Mouse (Mus musculus): Measurements from ENCODE around the gene Hsd17b2. TPM values are rescaled to one million over a fixed set of nuclear protein-coding genes. Genes with fewer than 3 reads are reported as not detected.

The Hsd17b2 gene
- polyA plus RNA-seq, 1 experiment: 1.1 TPM

- Histone ChIP-seq H3K4me1 (ENCODE audit: control insufficient read depth, insufficient read depth, low read length) (no peaks in the 10 kb centered on the region), H3K27ac (ENCODE audit: control insufficient read depth, insufficient read depth, low read depth, low read length, poor library complexity) (no peak overlapping the region), H3K4me3 (replicated peaks; ENCODE audit: control insufficient read depth, low read depth, low read length) (no peak overlapping the region)
- TF ChIP-seq CTCF (IDR thresholded peaks at IDR 0.05; ENCODE audit: control insufficient read depth, insufficient read depth, low read length) (no peak), POLR2A (IDR thresholded peaks at IDR 0.05; ENCODE audit: borderline replicate concordance, control insufficient read depth, low read depth, low read length) (no peak)
- WGBS: 83% methylated on average over 15 of the region's 15 CpGs
Observed at GRCm38 (mm10) chr8:117742431-117743012, 40.8 kb downstream of the Hsd17b2 start.

- H3K27ac ChIP-seq (ENCODE audit: control insufficient read depth, insufficient read depth, low read depth, low read length, poor library complexity): no peak overlapping the region
- H3K4me3 ChIP-seq (replicated peaks; ENCODE audit: control insufficient read depth, low read depth, low read length): no peak overlapping the region
- no peaks in the 10 kb centered on the region for H3K4me1 ChIP-seq (ENCODE audit: control insufficient read depth, insufficient read depth, low read length)
- 78% methylated on average over 5 of the region's 5 CpGs for WGBS
- TF ChIP-seq CTCF (IDR thresholded peaks at IDR 0.05; ENCODE audit: control insufficient read depth, insufficient read depth, low read length) (no peak), POLR2A (IDR thresholded peaks at IDR 0.05; ENCODE audit: borderline replicate concordance, control insufficient read depth, low read depth, low read length) (no peak)
Observed at GRCm38 (mm10) chr8:117746651-117747050, 44.9 kb downstream of the Hsd17b2 start.

- no peak for TF ChIP-seq CTCF (IDR thresholded peaks at IDR 0.05; ENCODE audit: control insufficient read depth, insufficient read depth, low read length)
- TF ChIP-seq POLR2A (IDR thresholded peaks at IDR 0.05; ENCODE audit: borderline replicate concordance, control insufficient read depth, low read depth, low read length): no peak
- no peak overlapping the region for H3K27ac ChIP-seq (ENCODE audit: control insufficient read depth, insufficient read depth, low read depth, low read length, poor library complexity)
- H3K4me1 ChIP-seq (ENCODE audit: control insufficient read depth, insufficient read depth, low read length): no peaks in the 10 kb centered on the region
- no peak overlapping the region for H3K4me3 ChIP-seq (replicated peaks; ENCODE audit: control insufficient read depth, low read depth, low read length)
- WGBS: 53% methylated on average over 2 of the region's 2 CpGs
Observed at GRCm38 (mm10) chr8:117747428-117747827, 45.7 kb downstream of the Hsd17b2 start.

- TF ChIP-seq CTCF (IDR thresholded peaks at IDR 0.05; ENCODE audit: control insufficient read depth, insufficient read depth, low read length) (no peak), POLR2A (IDR thresholded peaks at IDR 0.05; ENCODE audit: borderline replicate concordance, control insufficient read depth, low read depth, low read length) (no peak)
- WGBS: 64% methylated on average over 9 of the region's 9 CpGs
- Histone ChIP-seq H3K4me1 (ENCODE audit: control insufficient read depth, insufficient read depth, low read length) (no peaks in the 10 kb centered on the region), H3K27ac (ENCODE audit: control insufficient read depth, insufficient read depth, low read depth, low read length, poor library complexity) (no peak overlapping the region), H3K4me3 (replicated peaks; ENCODE audit: control insufficient read depth, low read depth, low read length) (no peak overlapping the region)
Observed at GRCm38 (mm10) chr8:117747886-117748730, 46.4 kb downstream of the Hsd17b2 start.

- 59% methylated on average over 2 of the region's 2 CpGs for WGBS
- no peaks in the 10 kb centered on the region for H3K4me1 ChIP-seq (ENCODE audit: control insufficient read depth, insufficient read depth, low read length)
- no peak overlapping the region for H3K27ac ChIP-seq (ENCODE audit: control insufficient read depth, insufficient read depth, low read depth, low read length, poor library complexity)
- TF ChIP-seq CTCF (IDR thresholded peaks at IDR 0.05; ENCODE audit: control insufficient read depth, insufficient read depth, low read length) (no peak), POLR2A (IDR thresholded peaks at IDR 0.05; ENCODE audit: borderline replicate concordance, control insufficient read depth, low read depth, low read length) (no peak)
- H3K4me3 ChIP-seq (replicated peaks; ENCODE audit: control insufficient read depth, low read depth, low read length): no peak overlapping the region
Observed at GRCm38 (mm10) chr8:117749436-117749835, 47.7 kb downstream of the Hsd17b2 start.

GRCm38 (mm10) chr8:117757900-117758299, 56.2 kb downstream of the Hsd17b2 start:
- Histone ChIP-seq H3K4me3 (replicated peaks; ENCODE audit: control insufficient read depth, low read depth, low read length) (no peak overlapping the region), H3K27ac (ENCODE audit: control insufficient read depth, insufficient read depth, low read depth, low read length, poor library complexity) (no peak overlapping the region), H3K4me1 (ENCODE audit: control insufficient read depth, insufficient read depth, low read length) (no peaks in the 10 kb centered on the region)
- TF ChIP-seq CTCF (IDR thresholded peaks at IDR 0.05; ENCODE audit: control insufficient read depth, insufficient read depth, low read length) (no peak), POLR2A (IDR thresholded peaks at IDR 0.05; ENCODE audit: borderline replicate concordance, control insufficient read depth, low read depth, low read length) (no peak)
- WGBS: 73% methylated on average over 11 of the region's 11 CpGs

GRCm38 (mm10) chr8:117762776-117763175, 61.1 kb downstream of the Hsd17b2 start:
- 82% methylated on average over 6 of the region's 6 CpGs for WGBS
- H3K27ac ChIP-seq (ENCODE audit: control insufficient read depth, insufficient read depth, low read depth, low read length, poor library complexity): no peak overlapping the region
- TF ChIP-seq CTCF (IDR thresholded peaks at IDR 0.05; ENCODE audit: control insufficient read depth, insufficient read depth, low read length): no peak
- no peak for TF ChIP-seq POLR2A (IDR thresholded peaks at IDR 0.05; ENCODE audit: borderline replicate concordance, control insufficient read depth, low read depth, low read length)
- no peaks in the 10 kb centered on the region for H3K4me1 ChIP-seq (ENCODE audit: control insufficient read depth, insufficient read depth, low read length)
- H3K4me3 ChIP-seq (replicated peaks; ENCODE audit: control insufficient read depth, low read depth, low read length): no peak overlapping the region

- 71% methylated on average over 4 of the region's 4 CpGs for WGBS
- Histone ChIP-seq H3K27ac (ENCODE audit: control insufficient read depth, insufficient read depth, low read depth, low read length, poor library complexity) (no peak overlapping the region), H3K4me3 (replicated peaks; ENCODE audit: control insufficient read depth, low read depth, low read length) (no peak overlapping the region), H3K4me1 (ENCODE audit: control insufficient read depth, insufficient read depth, low read length) (no peaks in the 10 kb centered on the region)
- TF ChIP-seq CTCF (IDR thresholded peaks at IDR 0.05; ENCODE audit: control insufficient read depth, insufficient read depth, low read length) (no peak), POLR2A (IDR thresholded peaks at IDR 0.05; ENCODE audit: borderline replicate concordance, control insufficient read depth, low read depth, low read length) (no peak)
Observed at GRCm38 (mm10) chr8:117764625-117765024, 62.9 kb downstream of the Hsd17b2 start.

Data from bone marrow, adult 2 months (tissue).